Mouse (Mus musculus): Measurements from ENCODE around the gene Fgfr2. TPM values are rescaled to one million over a fixed set of nuclear protein-coding genes. Genes with fewer than 3 reads are reported as not detected.

The Fgfr2 gene
- polyA plus RNA-seq, 1 experiment: 0.17 TPM

- Histone ChIP-seq H3K36me3 (ENCODE audit: control insufficient read depth, insufficient read depth) (no peaks in the 10 kb centered on the region), H3ac (ENCODE audit: control insufficient read depth, insufficient read length) (no peak overlapping the region), H3K4me2 (ENCODE audit: low read depth) (no peak overlapping the region), H3K27me3 (ENCODE audit: control insufficient read depth, insufficient read depth, insufficient read length) (no peaks in the 10 kb centered on the region), H3K79me2 (ENCODE audit: control insufficient read depth, insufficient read depth) (no peaks in the 10 kb centered on the region), H3K4me3 (no peak overlapping the region)
- TF ChIP-seq POLR2AphosphoS2 (IDR thresholded peaks at IDR 0.05; ENCODE audit: insufficient read length, low read depth) (no peak), MYOG (IDR thresholded peaks at IDR 0.05; ENCODE audit: control insufficient read depth in 1 of 3, insufficient read depth in 1 of 3, insufficient read length in 2 of 3, low read depth in 2 of 3) (peak in 1 of 3 experiments; percentile 4), MYOD1 (IDR thresholded peaks at IDR 0.05; ENCODE audit: control insufficient read depth in 1 of 3, insufficient read length in 2 of 3, low read depth in 2 of 3) (peak in 1 of 3 experiments; percentile 5), TCF12 (IDR thresholded peaks at IDR 0.05; ENCODE audit: insufficient read depth, poor library complexity, severe bottlenecking) (no peak), E2F4 (IDR thresholded peaks at IDR 0.05; ENCODE audit: insufficient read depth) (no peak)
Measured at GRCm38 (mm10) chr7:131830261-131830660, 1292.9 kb downstream of the Fgfr2 start.

- no peak overlapping the region for H3K4me3 ChIP-seq
- H3K36me3 ChIP-seq (ENCODE audit: control insufficient read depth, insufficient read depth): no peaks in the 10 kb centered on the region
- H3ac ChIP-seq (ENCODE audit: control insufficient read depth, insufficient read length): no peak overlapping the region
- H3K4me2 ChIP-seq (ENCODE audit: low read depth): no peak overlapping the region
- no peaks in the 10 kb centered on the region for H3K27me3 ChIP-seq (ENCODE audit: control insufficient read depth, insufficient read depth, insufficient read length)
- TF ChIP-seq REST (IDR thresholded peaks at IDR 0.05; ENCODE audit: insufficient read depth, insufficient read length) (no peak), TCF12 (IDR thresholded peaks at IDR 0.05; ENCODE audit: insufficient read depth, poor library complexity, severe bottlenecking) (no peak), POLR2AphosphoS2 (IDR thresholded peaks at IDR 0.05; ENCODE audit: insufficient read length, low read depth) (no peak), MAX (IDR thresholded peaks at IDR 0.05; ENCODE audit: low read depth) (no peak), CEBPB (IDR thresholded peaks at IDR 0.05; ENCODE audit: insufficient read depth, poor library complexity, severe bottlenecking) (no peak), USF1 (IDR thresholded peaks at IDR 0.05; ENCODE audit: low read depth) (no peak), MYOD1 (IDR thresholded peaks at IDR 0.05; ENCODE audit: control insufficient read depth in 1 of 3, insufficient read length in 2 of 3, low read depth in 2 of 3) (no peak), SRF (IDR thresholded peaks at IDR 0.05; ENCODE audit: control insufficient read depth, insufficient read length, low read depth) (no peak), TCF3 (IDR thresholded peaks at IDR 0.05; ENCODE audit: insufficient read length, low read depth) (no peak), E2F4 (IDR thresholded peaks at IDR 0.05; ENCODE audit: insufficient read depth) (no peak), MYOG (IDR thresholded peaks at IDR 0.05; ENCODE audit: control insufficient read depth in 1 of 3, insufficient read depth in 1 of 3, insufficient read length in 2 of 3, low read depth in 2 of 3) (no peak), POLR2A (IDR thresholded peaks at IDR 0.05; ENCODE audit: insufficient read length, low read depth) (no peak)
- H3K79me2 ChIP-seq (ENCODE audit: control insufficient read depth, insufficient read depth): no peaks in the 10 kb centered on the region
Measured at GRCm38 (mm10) chr7:131826811-131827210, 1296.3 kb downstream of the Fgfr2 start.

- H3K36me3 ChIP-seq (ENCODE audit: control insufficient read depth, insufficient read depth): no peaks in the 10 kb centered on the region
- TF ChIP-seq MAX (IDR thresholded peaks at IDR 0.05; ENCODE audit: low read depth): no peak
- no peak for TF ChIP-seq USF1 (IDR thresholded peaks at IDR 0.05; ENCODE audit: low read depth)
- no peak for TF ChIP-seq REST (IDR thresholded peaks at IDR 0.05; ENCODE audit: insufficient read depth, insufficient read length)
- TF ChIP-seq POLR2AphosphoS2 (IDR thresholded peaks at IDR 0.05; ENCODE audit: insufficient read length, low read depth): no peak
- H3ac ChIP-seq (ENCODE audit: control insufficient read depth, insufficient read length): no peak overlapping the region
- no peak overlapping the region for H3K4me3 ChIP-seq
- no peaks in the 10 kb centered on the region for H3K79me2 ChIP-seq (ENCODE audit: control insufficient read depth, insufficient read depth)
- H3K4me2 ChIP-seq (ENCODE audit: low read depth): no peak overlapping the region
- no peaks in the 10 kb centered on the region for H3K27me3 ChIP-seq (ENCODE audit: control insufficient read depth, insufficient read depth, insufficient read length)
Measured at GRCm38 (mm10) chr7:131817976-131818375, 1305.2 kb downstream of the Fgfr2 start.

GRCm38 (mm10) chr7:131816641-131817040 lies 1306.5 kb downstream of the Fgfr2 start:
- no peak overlapping the region for H3K4me3 ChIP-seq
- no peak for TF ChIP-seq MAX (IDR thresholded peaks at IDR 0.05; ENCODE audit: low read depth)
- TF ChIP-seq POLR2AphosphoS2 (IDR thresholded peaks at IDR 0.05; ENCODE audit: insufficient read length, low read depth): no peak
- no peak for TF ChIP-seq MYOG (IDR thresholded peaks at IDR 0.05; ENCODE audit: control insufficient read depth in 1 of 3, insufficient read depth in 1 of 3, insufficient read length in 2 of 3, low read depth in 2 of 3)
- TF ChIP-seq MYOD1 (IDR thresholded peaks at IDR 0.05; ENCODE audit: control insufficient read depth in 1 of 3, insufficient read length in 2 of 3, low read depth in 2 of 3): no peak
- TF ChIP-seq SRF (IDR thresholded peaks at IDR 0.05; ENCODE audit: control insufficient read depth, insufficient read length, low read depth): no peak
- TF ChIP-seq CEBPB (IDR thresholded peaks at IDR 0.05; ENCODE audit: insufficient read depth, poor library complexity, severe bottlenecking): no peak
- no peak for TF ChIP-seq E2F4 (IDR thresholded peaks at IDR 0.05; ENCODE audit: insufficient read depth)
- no peak for TF ChIP-seq TCF12 (IDR thresholded peaks at IDR 0.05; ENCODE audit: insufficient read depth, poor library complexity, severe bottlenecking)
- no peak for TF ChIP-seq USF1 (IDR thresholded peaks at IDR 0.05; ENCODE audit: low read depth)
- no peak for TF ChIP-seq REST (IDR thresholded peaks at IDR 0.05; ENCODE audit: insufficient read depth, insufficient read length)
- H3K36me3 ChIP-seq (ENCODE audit: control insufficient read depth, insufficient read depth): no peaks in the 10 kb centered on the region
- no peaks in the 10 kb centered on the region for H3K79me2 ChIP-seq (ENCODE audit: control insufficient read depth, insufficient read depth)
- H3K4me2 ChIP-seq (ENCODE audit: low read depth): no peak overlapping the region
- no peaks in the 10 kb centered on the region for H3K27me3 ChIP-seq (ENCODE audit: control insufficient read depth, insufficient read depth, insufficient read length)
- no peak overlapping the region for H3ac ChIP-seq (ENCODE audit: control insufficient read depth, insufficient read length)

GRCm38 (mm10) chr7:131812116-131812515 lies 1311.0 kb downstream of the Fgfr2 start:
- H3K79me2 ChIP-seq (ENCODE audit: control insufficient read depth, insufficient read depth): no peaks in the 10 kb centered on the region
- H3K4me2 ChIP-seq (ENCODE audit: low read depth): no peak overlapping the region
- H3K36me3 ChIP-seq (ENCODE audit: control insufficient read depth, insufficient read depth): no peaks in the 10 kb centered on the region
- no peaks in the 10 kb centered on the region for H3K27me3 ChIP-seq (ENCODE audit: control insufficient read depth, insufficient read depth, insufficient read length)
- TF ChIP-seq SRF (IDR thresholded peaks at IDR 0.05; ENCODE audit: control insufficient read depth, insufficient read length, low read depth) (no peak), POLR2AphosphoS2 (IDR thresholded peaks at IDR 0.05; ENCODE audit: insufficient read length, low read depth) (no peak), REST (IDR thresholded peaks at IDR 0.05; ENCODE audit: insufficient read depth, insufficient read length) (no peak), TCF12 (IDR thresholded peaks at IDR 0.05; ENCODE audit: insufficient read depth, poor library complexity, severe bottlenecking) (no peak), USF1 (IDR thresholded peaks at IDR 0.05; ENCODE audit: low read depth) (no peak), MYOD1 (IDR thresholded peaks at IDR 0.05; ENCODE audit: control insufficient read depth in 1 of 3, insufficient read length in 2 of 3, low read depth in 2 of 3) (no peak), MYOG (IDR thresholded peaks at IDR 0.05; ENCODE audit: control insufficient read depth in 1 of 3, insufficient read depth in 1 of 3, insufficient read length in 2 of 3, low read depth in 2 of 3) (no peak), TCF3 (IDR thresholded peaks at IDR 0.05; ENCODE audit: insufficient read length, low read depth) (no peak), MAX (IDR thresholded peaks at IDR 0.05; ENCODE audit: low read depth) (no peak), CEBPB (IDR thresholded peaks at IDR 0.05; ENCODE audit: insufficient read depth, poor library complexity, severe bottlenecking) (no peak), POLR2A (IDR thresholded peaks at IDR 0.05; ENCODE audit: insufficient read length, low read depth) (no peak), E2F4 (IDR thresholded peaks at IDR 0.05; ENCODE audit: insufficient read depth) (no peak)
- H3K4me3 ChIP-seq: no peak overlapping the region
- no peak overlapping the region for H3ac ChIP-seq (ENCODE audit: control insufficient read depth, insufficient read length)
